In the genomic region with DNA sequence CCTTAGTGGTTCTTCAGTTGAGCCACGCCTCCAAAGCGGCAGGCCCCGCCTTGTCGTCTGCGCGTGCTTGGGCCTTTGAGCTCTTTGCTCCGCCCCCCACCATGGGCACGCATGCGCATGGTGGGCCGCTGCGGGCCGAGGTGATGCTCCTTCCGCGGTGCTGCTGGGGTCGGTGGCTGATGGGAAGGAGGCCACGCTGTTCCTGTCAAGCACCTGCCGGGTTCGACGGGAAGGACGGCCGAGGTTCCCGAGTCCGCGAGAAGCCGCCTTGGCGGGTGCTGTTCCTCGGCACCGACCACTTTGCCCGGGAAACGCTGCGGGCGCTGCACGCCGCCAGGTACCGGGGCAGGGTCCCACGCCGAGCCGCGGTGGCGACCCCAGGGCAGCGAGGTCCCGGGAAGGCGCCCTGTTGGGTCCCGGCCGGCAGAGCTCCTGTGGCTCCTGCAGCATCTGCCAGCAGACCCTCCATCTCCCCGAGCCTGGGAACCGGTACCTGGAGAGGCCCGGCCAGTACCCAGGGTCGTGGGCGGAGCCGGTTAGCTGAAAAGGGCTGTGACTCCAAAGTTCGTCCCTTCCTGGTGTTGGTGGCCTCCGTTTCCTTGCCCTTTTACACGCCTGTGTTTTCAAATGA, we compare ENCODE assay signal across 8 mouse cellular contexts. TPM values are rescaled to one million over a fixed set of nuclear protein-coding genes. Genes with fewer than 3 reads are reported as not detected.
DNase-seq lines count a peak whose midpoint lies in the region; ATAC-seq and TF ChIP-seq lines count a peak whose summit lies in the region.

A gene (plus strand): TSS at position 112 of the 631 bp plus-strand sequence.

- H3K4me3 ChIP-seq in heart, embryonic 11.5 days (ENCODE audit: low read depth, low read length), result peak within 1 kb of the TSS; percentile 89
- H3K4me3 ChIP-seq in kidney, embryonic 16.5 days (ENCODE audit: low read length), result peak within 1 kb of the TSS; percentile 98
- H3K4me3 ChIP-seq in liver, adult 2 months (ENCODE audit: insufficient read depth, low read depth, low read length), result peak within 1 kb of the TSS; percentile 84
- peak within 1 kb of the TSS; percentile 36 for H3K4me3 ChIP-seq in myocyte

- peak within 1 kb of the TSS; percentile 1 for H3ac ChIP-seq in myocyte (ENCODE audit: control insufficient read depth, insufficient read length)

- TF ChIP-seq POLR2A in liver, adult 2 months (IDR thresholded peaks at IDR 0.05; ENCODE audit: extremely low read depth, insufficient read depth, low read length), result peak; percentile 44; the same call in 1 of the 2 replicates
- peak; percentile 98 for TF ChIP-seq POLR2A in myocyte (IDR thresholded peaks at IDR 0.05; ENCODE audit: insufficient read length, low read depth)

- H3K27me3 ChIP-seq in heart, embryonic 11.5 days (ENCODE audit: control insufficient read depth, insufficient read depth, low read length), result no peaks in the 10 kb centered on the region
- no peaks in the 10 kb centered on the region for H3K27me3 ChIP-seq in kidney, embryonic 16.5 days (ENCODE audit: insufficient read depth, low read length)
- no peaks in the 10 kb centered on the region for H3K27me3 ChIP-seq in liver, adult 2 months (ENCODE audit: control insufficient read depth, insufficient read depth, low read length)
- no peaks in the 10 kb centered on the region for H3K27me3 ChIP-seq in myocyte (ENCODE audit: control insufficient read depth, insufficient read depth, insufficient read length)
- H3K27me3 ChIP-seq in splenic B cell, adult 2 months (ENCODE audit: control insufficient read depth, insufficient read depth, low read length, poor library complexity, severe bottlenecking), result no peaks in the 10 kb centered on the region

- peak within 1 kb of the TSS; percentile 65 for H3K4me2 ChIP-seq in heart, embryonic 11.5 days
- H3K4me2 ChIP-seq in kidney, embryonic 16.5 days (replicated peaks; ENCODE audit: low read depth, low read length), result peak within 1 kb of the TSS; percentile 66
- H3K4me2 ChIP-seq in myocyte (ENCODE audit: low read depth), result peak within 1 kb of the TSS; percentile 88

- peak; percentile 99 for DNase-seq in B cell, adult 2 months
- DNase-seq in brain, adult 2 months (ENCODE audit: low read depth, low spot score), result peak; percentile 95
- peak; percentile 73 for DNase-seq in liver, adult 2 months (ENCODE audit: extremely low read depth, low read depth, low spot score)
- peak; percentile 97 for DNase-seq in splenic B cell, adult 2 months (ENCODE audit: low read depth, low spot score)

- peak within 1 kb of the TSS; percentile 82 for H3K9ac ChIP-seq in heart, embryonic 11.5 days (ENCODE audit: low read depth, low read length)
- peak within 1 kb of the TSS; percentile 89 for H3K9ac ChIP-seq in kidney, embryonic 16.5 days (replicated peaks; ENCODE audit: low read length)
- peak within 1 kb of the TSS; percentile 71 for H3K9ac ChIP-seq in liver, adult 2 months (ENCODE audit: low read depth, low read length)

- H3K9me3 ChIP-seq in heart, embryonic 11.5 days (replicated peaks; ENCODE audit: control insufficient read depth, low read length), result no peaks in the 10 kb centered on the region
- H3K9me3 ChIP-seq in kidney, embryonic 16.5 days (ENCODE audit: low read length), result no peaks in the 10 kb centered on the region

- H3K79me2 ChIP-seq in liver, adult 2 months (ENCODE audit: control insufficient read depth, insufficient read depth, low read length), result no peaks in the 10 kb centered on the region; the same call in 1 of the 2 replicates
- no peaks in the 10 kb centered on the region for H3K79me2 ChIP-seq in myocyte (ENCODE audit: control insufficient read depth, insufficient read depth)

- WGBS in heart, embryonic 11.5 days (ENCODE audit: insufficient replicate concordance), result under 1% methylated on average over 52 of the region's 54 CpGs
- under 1% methylated on average over 54 of the region's 54 CpGs for WGBS in kidney, embryonic 16.5 days
- WGBS in liver, adult 2 months, result under 1% methylated on average over 54 of the region's 54 CpGs

- TF ChIP-seq CTCF in liver, adult 2 months (IDR thresholded peaks at IDR 0.05; ENCODE audit: low read depth, low read length), result no peak

- H3K27ac ChIP-seq in heart, embryonic 11.5 days (ENCODE audit: low read depth, low read length), result 0 out of 2 replicates have a peak within 1 kb of the TSS, but pooled peaks have one; percentile 25
- peak within 1 kb of the TSS; percentile 55; the same call in 1 of the 2 replicates for H3K27ac ChIP-seq in kidney, embryonic 16.5 days (ENCODE audit: low read length)
- no peak within 1 kb of the TSS for H3K27ac ChIP-seq in liver, adult 2 months (replicated peaks; ENCODE audit: insufficient read depth, low read depth, low read length)

- H3K4me1 ChIP-seq in heart, embryonic 11.5 days (ENCODE audit: control insufficient read depth, insufficient read depth, low read length), result peaks cover 4% of the 10 kb centered on the region; the same call in 1 of the 2 replicates
- peaks cover 8% of the 10 kb centered on the region for H3K4me1 ChIP-seq in kidney, embryonic 16.5 days (ENCODE audit: insufficient read depth, low read length)
- H3K4me1 ChIP-seq in liver, adult 2 months (ENCODE audit: control insufficient read depth, insufficient read depth, low read length), result no peaks in the 10 kb centered on the region

- H3K36me3 ChIP-seq in heart, embryonic 11.5 days (ENCODE audit: control insufficient read depth, insufficient read depth, low read length), result 0 out of 2 replicates have a peak, but pooled peaks cover 2% of the 10 kb centered on the region
- peaks cover 6% of the 10 kb centered on the region for H3K36me3 ChIP-seq in kidney, embryonic 16.5 days (ENCODE audit: insufficient read depth, low read length)
- H3K36me3 ChIP-seq in liver, adult 2 months (ENCODE audit: control insufficient read depth, insufficient read depth, low read length), result peaks cover 2% of the 10 kb centered on the region; the same call in 1 of the 2 replicates
- H3K36me3 ChIP-seq in myocyte (ENCODE audit: control insufficient read depth, insufficient read depth), result no peaks in the 10 kb centered on the region
- no peaks in the 10 kb centered on the region for H3K36me3 ChIP-seq in splenic B cell, adult 2 months (ENCODE audit: control insufficient read depth, insufficient read depth, low read length, poor library complexity, severe bottlenecking)

- ATAC-seq in erythroblast, adult 5-6 weeks (replicated peaks; ENCODE audit: low FRiP score, poor library complexity, severe bottlenecking), result peak; percentile 96
- ATAC-seq in heart, embryonic 11.5 days (replicated peaks; ENCODE audit: insufficient number of reproducible peaks, low FRiP score, low TSS enrichment), result peak; percentile 74
- peak; percentile 88 for ATAC-seq in kidney, embryonic 16.5 days (ENCODE audit: low FRiP score, low TSS enrichment)

TF ChIP-seq in myocyte, 11 proteins besides CTCF, POLR2A, EP300 and RAD21:
- TF ChIP-seq POLR2AphosphoS2 (IDR thresholded peaks at IDR 0.05; ENCODE audit: insufficient read length, low read depth) (peak; percentile 92), USF1 (IDR thresholded peaks at IDR 0.05; ENCODE audit: low read depth) (no peak)

RNA-seq across cellular contexts. Expression of the gene that starts here (rescaled TPM):
- total RNA-seq in erythroblast, adult 5-6 weeks (2015; ENCODE audit: low replicate concordance), result 2.1 and 4.8 TPM in 2 replicates
- 1.2 and 2.5 TPM in 2 replicates for total RNA-seq in erythroblast, adult 5-6 weeks (2017; ENCODE audit: low replicate concordance)
- 13.6 and 15.3 TPM in 2 replicates for polyA plus RNA-seq in heart, embryonic 11.5 days (2014; fragmentation: Nextera tagmentation; extraction: Ambion mirVana)
- polyA plus RNA-seq in kidney, embryonic 16.5 days (2015; fragmentation: Nextera tagmentation; extraction: Ambion mirVana), result 23.0 and 25.1 TPM in 2 replicates
- total RNA-seq in liver, adult 2 months (2014; rRNA removed), result 5.5 and 5.8 TPM in 2 replicates
- polyA plus RNA-seq in liver, adult 2 months (2012; rRNA removed), result 5.8 and 6.0 TPM in 2 replicates
- 6.3 TPM for polyA plus RNA-seq in myocyte (2012; fragmentation: generic; extraction: Trizol)

Comparison
In these comparisons a context has a peak if more than half of its experiments do, and no peak if none do; other contexts are left out.
1. H3K4me3 ChIP-seq: peak in every context shown above with its lines; median percentile 98 in kidney, embryonic 16.5 days; 89 in heart, embryonic 11.5 days; 84 in liver, adult 2 months; 36 in myocyte.